Comparison of ENCODE assay signal across 18 mouse cellular contexts in the genomic region with DNA sequence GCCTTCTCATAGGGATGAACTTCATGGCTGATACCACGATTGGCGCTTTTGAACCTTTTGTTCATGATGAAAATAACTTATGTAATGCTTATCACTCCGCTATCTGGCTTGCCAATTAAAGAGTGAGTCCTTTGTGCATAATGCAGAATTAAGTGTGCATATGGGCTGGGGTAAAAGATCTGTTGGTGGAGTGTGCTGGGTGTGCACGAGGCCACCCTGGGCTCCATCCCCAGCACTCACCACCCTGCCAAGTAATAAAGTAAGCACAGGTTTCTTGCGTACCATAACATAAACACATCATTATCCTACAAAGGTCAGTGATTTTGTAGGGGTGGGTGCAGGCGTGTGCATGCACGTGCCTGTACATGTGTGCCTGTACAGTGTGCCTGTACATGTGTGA. TPM values are rescaled to one million over a fixed set of nuclear protein-coding genes. Genes with fewer than 3 reads are reported as not detected.
"Had no signal": no experiment of that assay in that cellular context is flagged by ENCODE, and none has a peak within 500 bp of the region (broad histone marks: within the 10 kb centered on the region; RNA-seq: fewer than 3 reads in every experiment).

No protein-coding gene starts in this region.

- H3K9me3 ChIP-seq: limb, embryonic 12.5 days; limb, embryonic 15.5 days; lung, embryonic 15.5 days; megakaryocyte, embryonic 14.5 days; midbrain, embryonic 10.5 days; midbrain, embryonic 13.5 days had no signal

- DNase-seq: kidney, postnatal 25 days; layer of hippocampus, postnatal 36 days; lung, adult 18-20 months; lung, postnatal 10 days; lung, postnatal 36 days; thymus, adult 18-20 months; thymus, postnatal 36 days had no signal

- H3K27ac ChIP-seq: hindbrain, postnatal 0 days; kidney, postnatal 0 days; left cerebral cortex, adult 2 months; limb, embryonic 12.5 days; limb, embryonic 15.5 days; liver, embryonic 14.5 days; lung, embryonic 15.5 days; midbrain, embryonic 10.5 days; midbrain, embryonic 13.5 days had no signal

- H3K27me3 ChIP-seq: limb, embryonic 12.5 days; limb, embryonic 15.5 days; lung, embryonic 15.5 days; midbrain, embryonic 13.5 days had no signal

- H3K4me3 ChIP-seq: left cerebral cortex, adult 2 months; limb, embryonic 12.5 days; limb, embryonic 15.5 days; lung, embryonic 15.5 days; megakaryocyte, embryonic 14.5 days; midbrain, embryonic 10.5 days; midbrain, embryonic 13.5 days had no signal

- ATAC-seq: hindbrain, postnatal 0 days; inflammation-experienced regulatory T-cells, adult 6 months; midbrain, embryonic 13.5 days had no signal

- H3K4me2 ChIP-seq: limb, embryonic 12.5 days; limb, embryonic 15.5 days; lung, embryonic 15.5 days; midbrain, embryonic 13.5 days had no signal

- H3K4me1 ChIP-seq: limb, embryonic 12.5 days; limb, embryonic 15.5 days; lung, embryonic 15.5 days; midbrain, embryonic 10.5 days; midbrain, embryonic 13.5 days had no signal

- H3K36me3 ChIP-seq: limb, embryonic 12.5 days; limb, embryonic 15.5 days; lung, embryonic 15.5 days; midbrain, embryonic 10.5 days; midbrain, embryonic 13.5 days had no signal

- H3K9ac ChIP-seq: limb, embryonic 12.5 days; limb, embryonic 15.5 days; liver, embryonic 14.5 days; lung, embryonic 15.5 days; midbrain, embryonic 13.5 days had no signal

RNA-seq across cellular contexts. Expression of a gene that starts 40.2 kb away (rescaled TPM):
- polyA plus RNA-seq: inflammation-experienced regulatory T-cells, adult 6 months had no signal

RNA-seq across cellular contexts. Expression of a gene that starts 46.5 kb away (rescaled TPM):
- polyA plus RNA-seq: inflammation-experienced regulatory T-cells, adult 6 months; midbrain, embryonic 10.5 days had no signal
